Mouse (Mus musculus) CH12.LX (cell line): ENCODE measurements around the gene Prrg2. TPM values are rescaled to one million over a fixed set of nuclear protein-coding genes. Genes with fewer than 3 reads are reported as not detected.

Experiments
- DNase-seq: peaks from one replicate; pipeline ENCODE4 v3.0.0-alpha.2; 2013; ENCODE audit errors: extremely low read depth
- H3K27ac ChIP-seq: 2 replicates; pipeline ENCODE4 v1.5.1; 2012; ENCODE audit warnings: low read depth, mild to moderate bottlenecking, control low read depth, moderate library complexity; ENCODE audit not compliant: insufficient read depth
- H3K27me3 ChIP-seq: replicated peaks from 2 replicates; pipeline ENCODE3; 2012; ENCODE audit warnings: inconsistent platforms
- H3K36me3 ChIP-seq, 2 experiments: replicated peaks in 1 of 2; 2 replicates each; pipeline versions ENCODE3 to v1.6.1; 2012; ENCODE audit warnings: inconsistent platforms in 1 of 2, low read length in 1 of 2, mild to moderate bottlenecking in 1 of 2, mixed read lengths in 1 of 2, moderate library complexity in 1 of 2; ENCODE audit not compliant: control insufficient read depth in 1 of 2, insufficient read depth in 1 of 2
- H3K4me1 ChIP-seq, 2 experiments: 2 replicates each; pipeline ENCODE4 v1.6.1; 2012; ENCODE audit warnings: inconsistent platforms in 1 of 2, moderate library complexity in 1 of 2; ENCODE audit not compliant: insufficient read depth in 2 of 2, control insufficient read depth in 1 of 2
- H3K4me2 ChIP-seq: 2 replicates; pipeline ENCODE4 v1.6.1; 2012; ENCODE audit warnings: low read depth, mild to moderate bottlenecking, control low read depth; ENCODE audit not compliant: poor library complexity, insufficient read depth, severe bottlenecking
- H3K4me3 ChIP-seq, 3 experiments: fragments of 150-350 bp in 1 of 3; sonication (generic) in 1 of 3; replicated peaks in 1 of 3; 2 replicates each; pipeline versions ENCODE3 to v1.5.1; 2011 to 2012; ENCODE audit warnings: low read depth in 2 of 3, low read length in 2 of 3, mild to moderate bottlenecking in 2 of 3, moderate library complexity in 2 of 3, control low read depth in 1 of 3, improper control_type of control experiment in 1 of 3, inconsistent platforms in 1 of 3, mixed read lengths in 1 of 3; ENCODE audit not compliant: poor library complexity in 1 of 3
- H3K79me2 ChIP-seq: replicated peaks from 2 replicates; pipeline ENCODE4 v1.6.1; 2012; ENCODE audit warnings: mild to moderate bottlenecking, moderate library complexity; ENCODE audit not compliant: control insufficient read depth, poor library complexity, insufficient read depth, severe bottlenecking; ENCODE audit errors: extremely low read depth
- H3K9ac ChIP-seq: 2 replicates; pipeline ENCODE4 v1.6.1; 2012; ENCODE audit warnings: low read depth, mild to moderate bottlenecking, control low read depth, moderate library complexity; ENCODE audit not compliant: insufficient read depth
- H3K9me3 ChIP-seq: replicated peaks from 2 replicates; pipeline ENCODE3; 2012; ENCODE audit warnings: low read length, inconsistent platforms, mixed read lengths
- BHLHE40 ChIP-seq: IDR thresholded peaks from 2 replicates; pipeline ENCODE4 v1.6.1; 2011; ENCODE audit warnings: mild to moderate bottlenecking, low read depth, low read length, improper control_type of control experiment
- CTCF ChIP-seq, 2 experiments: IDR thresholded peaks in 1 of 2; conservative IDR thresholded peaks in 1 of 2; 2 replicates each; pipeline ENCODE4 v1.5.1; 2011 to 2012; ENCODE audit warnings: low read depth in 2 of 2, low read length in 2 of 2, improper control_type of control experiment in 1 of 2, inconsistent platforms in 1 of 2, mild to moderate bottlenecking in 1 of 2, moderate library complexity in 1 of 2
- E2F4 ChIP-seq: IDR thresholded peaks from 2 replicates; pipeline ENCODE4 v1.6.1; 2011; ENCODE audit warnings: low read depth, low read length, improper control_type of control experiment; ENCODE audit not compliant: insufficient replicate concordance
- EP300 ChIP-seq: IDR thresholded peaks from 2 replicates; pipeline ENCODE4 v1.6.1; 2011; ENCODE audit warnings: low read length, improper control_type of control experiment
- ETS1 ChIP-seq: conservative IDR thresholded peaks from 2 replicates; pipeline ENCODE4 v1.6.1; 2012; ENCODE audit warnings: low read depth, mild to moderate bottlenecking, inconsistent platforms, low read length, improper control_type of control experiment, moderate library complexity
- GABPA ChIP-seq: IDR thresholded peaks from 2 replicates; pipeline ENCODE4 v1.6.1; 2012; ENCODE audit warnings: low read depth, low read length, improper control_type of control experiment, inconsistent platforms; ENCODE audit not compliant: insufficient replicate concordance
- HCFC1 ChIP-seq: IDR thresholded peaks from 2 replicates; pipeline ENCODE4 v1.6.1; 2012; ENCODE audit warnings: low read depth, mild to moderate bottlenecking, inconsistent platforms, low read length, improper control_type of control experiment
- JUN ChIP-seq: IDR thresholded peaks from 2 replicates; pipeline ENCODE4 v1.6.1; 2011; ENCODE audit warnings: low read depth, mild to moderate bottlenecking, low read length, improper control_type of control experiment, moderate library complexity; ENCODE audit not compliant: insufficient read depth
- JUND ChIP-seq: conservative IDR thresholded peaks from 2 replicates; pipeline ENCODE4 v1.6.1; 2011; ENCODE audit warnings: low read depth, low read length, improper control_type of control experiment
- MAFK ChIP-seq: IDR thresholded peaks from 2 replicates; pipeline ENCODE4 v1.6.1; 2011; ENCODE audit warnings: low read length, improper control_type of control experiment; ENCODE audit not compliant: insufficient replicate concordance
- MAX ChIP-seq: IDR thresholded peaks from 2 replicates; pipeline ENCODE4 v1.6.1; 2011; ENCODE audit warnings: low read length, improper control_type of control experiment
- MAZ ChIP-seq: IDR thresholded peaks from 2 replicates; pipeline ENCODE4 v1.6.1; 2012; ENCODE audit warnings: low read depth, mild to moderate bottlenecking, inconsistent platforms, low read length, improper control_type of control experiment, moderate library complexity
- MEF2A ChIP-seq: IDR thresholded peaks from 2 replicates; pipeline ENCODE4 v1.6.1; 2014; ENCODE audit warnings: low read depth, mild to moderate bottlenecking, inconsistent platforms, low read length, improper control_type of control experiment, borderline replicate concordance
- MYC ChIP-seq: IDR thresholded peaks from 2 replicates; pipeline ENCODE4 v1.6.1; 2011; ENCODE audit warnings: low read depth, mild to moderate bottlenecking, improper control_type of control experiment, low read length
- NELFE ChIP-seq: IDR thresholded peaks from 2 replicates; pipeline ENCODE4 v1.6.1; 2011; ENCODE audit warnings: low read depth, low read length, improper control_type of control experiment
- PAX5 ChIP-seq: IDR thresholded peaks from 2 replicates; pipeline ENCODE4 v1.6.1; 2012; ENCODE audit warnings: low read length, inconsistent platforms, mixed read lengths
- POLR2A ChIP-seq: IDR thresholded peaks from 2 replicates; pipeline ENCODE4 v1.6.1; 2011; ENCODE audit warnings: low read depth, mild to moderate bottlenecking, improper control_type of control experiment, low read length
- POLR2AphosphoS2 ChIP-seq: IDR thresholded peaks from 2 replicates; pipeline ENCODE4 v1.6.1; 2011; ENCODE audit warnings: low read depth, low read length, improper control_type of control experiment
- RAD21 ChIP-seq: IDR thresholded peaks from 2 replicates; pipeline ENCODE4 v1.6.1; 2011; ENCODE audit warnings: low read depth, mild to moderate bottlenecking, low read length, improper control_type of control experiment, moderate library complexity
- RCOR1 ChIP-seq: conservative IDR thresholded peaks from 2 replicates; pipeline ENCODE4 v1.6.1; 2012; ENCODE audit warnings: low read depth, mild to moderate bottlenecking, inconsistent platforms, low read length, improper control_type of control experiment
- SIN3A ChIP-seq: IDR thresholded peaks from 2 replicates; pipeline ENCODE4 v1.6.1; 2012; ENCODE audit warnings: low read length, improper control_type of control experiment, inconsistent platforms
- SMC3 ChIP-seq: IDR thresholded peaks from 2 replicates; pipeline ENCODE4 v1.6.1; 2011; ENCODE audit warnings: low read depth, low read length, improper control_type of control experiment
- TCF12 ChIP-seq: IDR thresholded peaks from 2 replicates; pipeline ENCODE4 v1.6.1; 2014; ENCODE audit warnings: low read depth, mild to moderate bottlenecking, inconsistent platforms, low read length, improper control_type of control experiment
- UBTF ChIP-seq: IDR thresholded peaks from 2 replicates; pipeline ENCODE4 v1.6.1; 2012; ENCODE audit warnings: low read depth, mild to moderate bottlenecking, inconsistent platforms, low read length, improper control_type of control experiment, moderate library complexity
- USF1 ChIP-seq: IDR thresholded peaks from 2 replicates; pipeline ENCODE4 v1.6.1; 2014; ENCODE audit warnings: low read depth, mild to moderate bottlenecking, inconsistent platforms, low read length, improper control_type of control experiment
- USF2 ChIP-seq: conservative IDR thresholded peaks from 2 replicates; pipeline ENCODE4 v1.6.1; 2011; ENCODE audit warnings: low read depth, low read length, improper control_type of control experiment
- ZC3H11A ChIP-seq: IDR thresholded peaks from 2 replicates; pipeline ENCODE4 v1.6.1; 2012; ENCODE audit warnings: low read depth, mild to moderate bottlenecking, inconsistent platforms, low read length, improper control_type of control experiment
- ZMIZ1 ChIP-seq: IDR thresholded peaks from 2 replicates; pipeline ENCODE4 v1.6.1; 2012; ENCODE audit warnings: low read depth, mild to moderate bottlenecking, inconsistent platforms, low read length, improper control_type of control experiment
- dilution Hi-C: fragments of 300-500 bp; cut with MboI; formaldehyde crosslinking; loops from 2 replicates; pipeline ENCODE4 v1.14.3; 2020; ENCODE audit warnings: low sequenced_read_pairs; ENCODE audit not compliant: extremely low pct_unique_long_range_greater_than_20kb, extremely low pct_ligation_motif_present
- in situ Hi-C: fragments of 300-500 bp; cut with MboI; formaldehyde crosslinking; loops from 3 replicates; pipeline ENCODE4 v1.14.3; 2019; ENCODE audit warnings: low sequenced_read_pairs, low pct_ligation_motif_present, low pct_unique_long_range_greater_than_20kb, mixed read lengths
- polyA plus RNA-seq: library from polyadenylated mRNA; unstranded; fragments of >175 nt; gene quantifications from 2 replicates; pipeline ENCODE4 v1.2.1, GENCODE M21; 2012; ENCODE audit warnings: low read depth; ENCODE audit not compliant: insufficient read length
- total RNA-seq, 2 experiments: library from RNA; depleted of rRNA; stranded (reverse); fragments of 300-350 nt in 1 of 2; fragments of >200 nt in 1 of 2; gene quantifications; 2 replicates each; pipeline ENCODE4 v1.2.3; 2012 to 2014

Prrg2 gene
- total and polyA plus RNA-seq, 3 experiments = 6.7 to 7.2 (median 7.1) TPM

DNA sequence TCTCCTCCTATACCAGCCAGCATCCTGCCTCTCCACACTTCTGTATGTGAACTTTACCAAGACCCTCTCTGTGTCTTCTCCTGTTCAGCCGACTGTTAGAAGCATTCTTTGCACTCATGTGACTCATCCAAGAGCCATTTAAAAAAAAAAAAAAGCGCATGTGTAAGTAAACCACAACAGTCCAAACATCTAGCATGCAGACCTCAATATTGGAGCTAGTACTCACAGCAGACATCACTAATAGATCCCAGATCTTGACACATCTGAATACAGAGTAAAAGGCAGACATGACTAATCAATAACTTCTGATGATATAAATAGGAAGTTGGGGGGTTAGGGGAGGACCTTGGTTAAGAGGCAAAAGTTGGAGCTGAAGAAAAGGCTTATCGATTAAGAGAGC lies 26.8 kb downstream of the Prrg2 start:
- Histone ChIP-seq H3K27ac (no peak overlapping the region), H3K9me3 (no peaks in the 10 kb centered on the region), H3K36me3 (peaks cover 71 to 95% of the 10 kb centered on the region in 2 experiments), H3K9ac (no peak overlapping the region), H3K27me3 (no peaks in the 10 kb centered on the region), H3K4me3 (no peak overlapping the region), H3K79me2 (no peaks in the 10 kb centered on the region; the same call in none of the 2 replicates), H3K4me1 (no peaks in the 10 kb centered on the region), H3K4me2 (no peak overlapping the region)
- dilution Hi-C loops (no loop called here), in situ Hi-C loops (no loop called here)
- no peak for DNase-seq
- no peak for TF ChIP-seq MAZ
- TF ChIP-seq EP300 = no peak
- no peak for TF ChIP-seq MYC
- TF ChIP-seq MEF2A = no peak
- TF ChIP-seq USF2 = no peak
- TF ChIP-seq POLR2AphosphoS2 = no peak
- no peak for TF ChIP-seq UBTF
- no peak for TF ChIP-seq MAX
- TF ChIP-seq ZC3H11A = no peak
- TF ChIP-seq PAX5 = no peak
- no peak for TF ChIP-seq JUND
- TF ChIP-seq NELFE = no peak
- no peak for TF ChIP-seq TCF12
- TF ChIP-seq RAD21 = no peak
- TF ChIP-seq SIN3A = no peak
- TF ChIP-seq CTCF (conservative IDR thresholded peaks at IDR 0.05 in 1 of 2, IDR thresholded peaks at IDR 0.05 in 1 of 2; ENCODE audit: low read depth in 2 of 2, low read length in 2 of 2) = no peak
- TF ChIP-seq POLR2A = no peak
- no peak for TF ChIP-seq MAFK
- TF ChIP-seq, all 38 proteins: peak for 0

DNA sequence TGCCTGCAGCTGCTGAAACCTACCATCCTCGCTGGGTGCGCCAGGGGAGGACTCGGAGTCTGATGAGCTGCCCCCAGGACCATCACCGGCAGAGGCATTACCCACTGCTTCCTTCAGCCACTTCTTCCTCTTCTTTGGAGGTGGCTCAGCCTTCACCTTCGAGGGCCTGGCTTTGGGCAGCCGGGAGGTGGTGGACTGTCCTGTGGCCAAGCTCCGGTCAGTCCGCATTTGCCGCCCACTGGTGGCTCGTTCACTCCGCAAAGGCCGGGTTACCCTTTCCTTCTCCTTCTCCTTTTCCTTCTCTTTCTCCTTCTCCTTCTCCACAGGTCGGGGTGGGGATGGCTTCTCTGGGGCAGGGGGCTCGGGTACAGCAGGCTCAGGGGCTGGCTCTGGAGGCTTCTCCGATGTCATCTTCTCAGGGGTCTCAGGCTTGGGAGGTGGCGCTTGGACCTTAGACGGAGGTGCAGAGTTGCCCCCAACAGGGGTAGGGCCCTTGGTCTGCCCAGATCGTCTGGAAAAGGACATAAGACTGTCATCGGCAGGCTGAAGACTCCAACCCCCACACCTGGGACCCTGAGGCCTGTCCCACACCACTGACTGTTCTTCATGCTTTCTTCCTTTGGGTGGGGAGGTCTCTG lies 28.6 kb downstream of the Prrg2 start:
- Histone ChIP-seq H3K4me2 (no peak overlapping the region), H3K4me3 (no peak overlapping the region), H3K27ac (no peak overlapping the region), H3K36me3 (peaks cover 76 to 96% of the 10 kb centered on the region in 2 experiments), H3K4me1 (no peaks in the 10 kb centered on the region), H3K27me3 (no peaks in the 10 kb centered on the region), H3K9me3 (no peaks in the 10 kb centered on the region), H3K9ac (no peak overlapping the region), H3K79me2 (no peaks in the 10 kb centered on the region; the same call in none of the 2 replicates)
- dilution Hi-C loops (no loop called here), in situ Hi-C loops (no loop called here)
- no peak for DNase-seq
- TF ChIP-seq USF2 = no peak
- no peak for TF ChIP-seq MAX
- no peak for TF ChIP-seq CTCF (conservative IDR thresholded peaks at IDR 0.05 in 1 of 2, IDR thresholded peaks at IDR 0.05 in 1 of 2; ENCODE audit: low read depth in 2 of 2, low read length in 2 of 2)
- no peak for TF ChIP-seq BHLHE40
- TF ChIP-seq EP300 = no peak
- no peak for TF ChIP-seq PAX5
- no peak for TF ChIP-seq JUN
- no peak for TF ChIP-seq GABPA
- TF ChIP-seq ZMIZ1 = no peak
- TF ChIP-seq USF1 = no peak
- no peak for TF ChIP-seq ETS1
- TF ChIP-seq HCFC1 = no peak
- TF ChIP-seq SMC3 = no peak
- TF ChIP-seq E2F4 = no peak
- no peak for TF ChIP-seq UBTF
- TF ChIP-seq MYC = no peak
- TF ChIP-seq JUND = no peak
- no peak for TF ChIP-seq MAZ
- TF ChIP-seq RCOR1 = no peak
